Mouse (Mus musculus): ENCODE data around the gene Zfp445. TPM values are rescaled to one million over a fixed set of nuclear protein-coding genes. Genes with fewer than 3 reads are reported as not detected.

Gene Zfp445
- 70.8 and 71.3 TPM in 2 replicates for polyA plus RNA-seq (2015; fragmentation: Nextera tagmentation; extraction: Ambion mirVana)

GRCm38 (mm10) chr9:122865697-122866166 is at the start of gene Zfp445:
Gene Zfp445 (minus strand): TSS chr9:122866006.
- peak within 1 kb of the TSS; percentile 73 for H3K4me2 ChIP-seq
- under 1% methylated on average over 34 of the region's 34 CpGs for whole genome bisulfite sequencing
- H3K9me3 ChIP-seq (replicated peaks) = peaks cover 19% of the 10 kb centered on the region; the same call in 1 of the 2 replicates
- H3K4me1 ChIP-seq = peaks cover 14% of the 10 kb centered on the region
- ATAC-seq (replicated peaks; ENCODE audit: low FRiP score) = peak; percentile 93
- peak within 1 kb of the TSS; percentile 86 for H3K27ac ChIP-seq
- H3K4me3 ChIP-seq (replicated peaks) = peak within 1 kb of the TSS; percentile 88
- no peaks in the 10 kb centered on the region for H3K27me3 ChIP-seq
- H3K36me3 ChIP-seq = peaks cover 24% of the 10 kb centered on the region
- peak within 1 kb of the TSS; percentile 89 for H3K9ac ChIP-seq

- Histone ChIP-seq H3K27me3 (no peaks in the 10 kb centered on the region), H3K4me2 (peak overlapping the region; percentile 85), H3K9me3 (replicated peaks) (0 out of 2 replicates have a peak, but pooled peaks cover 4% of the 10 kb centered on the region), H3K36me3 (peaks cover 11% of the 10 kb centered on the region), H3K4me3 (replicated peaks) (peak overlapping the region; percentile 70), H3K27ac (no peak overlapping the region), H3K9ac (peak overlapping the region; percentile 76), H3K4me1 (peaks cover 10% of the 10 kb centered on the region)
- WGBS = 13% methylated on average over 32 of the region's 32 CpGs
- ATAC-seq (replicated peaks; ENCODE audit: low FRiP score) = peak; percentile 99
Observed at GRCm38 (mm10) chr9:122902717-122903535, 37.1 kb upstream of the Zfp445 start.

- H3K4me2 ChIP-seq = no peak overlapping the region
- no peak overlapping the region for H3K27ac ChIP-seq
- peaks cover 3% of the 10 kb centered on the region for H3K36me3 ChIP-seq
- H3K27me3 ChIP-seq = no peaks in the 10 kb centered on the region
- 0 out of 2 replicates have a peak, but pooled peaks cover under 1% of the 10 kb centered on the region for H3K9me3 ChIP-seq (replicated peaks)
- no peak overlapping the region for H3K9ac ChIP-seq
- WGBS = 99% methylated on average over 2 of the region's 2 CpGs
- peaks cover 10% of the 10 kb centered on the region for H3K4me1 ChIP-seq
- no peak overlapping the region for H3K4me3 ChIP-seq (replicated peaks)
- ATAC-seq (replicated peaks; ENCODE audit: low FRiP score) = no peak
Observed at GRCm38 (mm10) chr9:122901047-122901446, 35.2 kb upstream of the Zfp445 start.

- WGBS = 6% methylated on average over 54 of the region's 54 CpGs
- ATAC-seq (replicated peaks; ENCODE audit: low FRiP score) = peak; percentile 90
Observed at GRCm38 (mm10) chr9:122886372-122887179, 20.8 kb upstream of the Zfp445 start.

GRCm38 (mm10) chr9:122885385-122885784 is 19.6 kb upstream of the Zfp445 start, which contains the start of gene Zkscan7:
Gene Zkscan7 (plus strand): TSS chr9:122885685.
- Histone ChIP-seq H3K27me3 (no peaks in the 10 kb centered on the region), H3K4me2 (peak within 1 kb of the TSS; percentile 87), H3K36me3 (peaks cover 6% of the 10 kb centered on the region; the same call in 1 of the 2 replicates), H3K4me3 (replicated peaks) (peak within 1 kb of the TSS; percentile 83), H3K4me1 (0 out of 2 replicates have a peak, but pooled peaks cover 5% of the 10 kb centered on the region), H3K9me3 (replicated peaks) (no peaks in the 10 kb centered on the region), H3K9ac (no peak within 1 kb of the TSS; the same call in 1 of the 2 replicates), H3K27ac (no peak within 1 kb of the TSS)
- ATAC-seq (replicated peaks; ENCODE audit: low FRiP score) = no peak
- 85% methylated on average over 3 of the region's 3 CpGs for WGBS

More at GRCm38 (mm10) chr9:122886372-122887179, 20.8 kb upstream of the Zfp445 start:
- Histone ChIP-seq H3K9ac (peak overlapping the region; percentile 78), H3K36me3 (peaks cover 11% of the 10 kb centered on the region), H3K4me2 (peak overlapping the region; percentile 87), H3K4me1 (0 out of 2 replicates have a peak, but pooled peaks cover 5% of the 10 kb centered on the region), H3K4me3 (replicated peaks) (peak overlapping the region; percentile 83), H3K27ac (peak overlapping the region; percentile 39; the same call in 1 of the 2 replicates), H3K27me3 (no peaks in the 10 kb centered on the region), H3K9me3 (replicated peaks) (no peaks in the 10 kb centered on the region)

GRCm38 (mm10) chr9:122875145-122875544 is 9.3 kb upstream of the Zfp445 start:
- no peak overlapping the region for H3K4me3 ChIP-seq (replicated peaks)
- no peak overlapping the region for H3K27ac ChIP-seq
- H3K27me3 ChIP-seq = no peaks in the 10 kb centered on the region
- ATAC-seq (replicated peaks; ENCODE audit: low FRiP score) = no peak
- H3K4me1 ChIP-seq = no peaks in the 10 kb centered on the region
- WGBS = 93% methylated on average over 2 of the region's 2 CpGs
- H3K4me2 ChIP-seq = no peak overlapping the region
- no peaks in the 10 kb centered on the region for H3K36me3 ChIP-seq
- H3K9me3 ChIP-seq (replicated peaks) = no peaks in the 10 kb centered on the region
- H3K9ac ChIP-seq = no peak overlapping the region

GRCm38 (mm10) chr9:122874653-122875052 is 8.8 kb upstream of the Zfp445 start:
- H3K9ac ChIP-seq = no peak overlapping the region
- H3K27ac ChIP-seq = no peak overlapping the region
- no peak for ATAC-seq (replicated peaks; ENCODE audit: low FRiP score)
- no peaks in the 10 kb centered on the region for H3K4me1 ChIP-seq
- 80% methylated on average over 1 of the region's 1 CpGs for WGBS
- H3K36me3 ChIP-seq = no peaks in the 10 kb centered on the region
- no peak overlapping the region for H3K4me3 ChIP-seq (replicated peaks)
- no peak overlapping the region for H3K4me2 ChIP-seq
- no peaks in the 10 kb centered on the region for H3K9me3 ChIP-seq (replicated peaks)
- no peaks in the 10 kb centered on the region for H3K27me3 ChIP-seq

GRCm38 (mm10) chr9:122872595-122872994 is 6.8 kb upstream of the Zfp445 start:
- ATAC-seq (replicated peaks; ENCODE audit: low FRiP score) = no peak
- H3K9me3 ChIP-seq (replicated peaks) = no peaks in the 10 kb centered on the region
- 86% methylated on average over 4 of the region's 4 CpGs for WGBS

GRCm38 (mm10) chr9:122866192-122866591 is 386 bp upstream of the Zfp445 start:
- WGBS = 85% methylated on average over 4 of the region's 4 CpGs
- H3K27me3 ChIP-seq = no peaks in the 10 kb centered on the region
- peaks cover 15% of the 10 kb centered on the region; the same call in 1 of the 2 replicates for H3K9me3 ChIP-seq (replicated peaks)
- ATAC-seq (replicated peaks; ENCODE audit: low FRiP score) = peak; percentile 22
- H3K4me3 ChIP-seq (replicated peaks) = peak overlapping the region; percentile 88
- no peak overlapping the region for H3K27ac ChIP-seq
- peaks cover 19% of the 10 kb centered on the region for H3K36me3 ChIP-seq
- H3K4me1 ChIP-seq = peaks cover 14% of the 10 kb centered on the region
- H3K4me2 ChIP-seq = peak overlapping the region; percentile 73
- H3K9ac ChIP-seq = peak overlapping the region; percentile 89; the same call in 1 of the 2 replicates

More at GRCm38 (mm10) chr9:122872595-122872994, 6.8 kb upstream of the Zfp445 start:
- H3K4me3 ChIP-seq (replicated peaks) = no peak overlapping the region
- no peaks in the 10 kb centered on the region for H3K4me1 ChIP-seq
- no peaks in the 10 kb centered on the region for H3K27me3 ChIP-seq
- H3K9ac ChIP-seq = no peak overlapping the region
- no peak overlapping the region for H3K27ac ChIP-seq
- H3K4me2 ChIP-seq = no peak overlapping the region
- H3K36me3 ChIP-seq = no peaks in the 10 kb centered on the region

- Histone ChIP-seq H3K4me1 (peaks cover 14% of the 10 kb centered on the region), H3K9me3 (replicated peaks) (peaks cover 28% of the 10 kb centered on the region), H3K27me3 (no peaks in the 10 kb centered on the region), H3K4me3 (replicated peaks) (peak overlapping the region; percentile 88), H3K9ac (peak overlapping the region; percentile 89), H3K4me2 (peak overlapping the region; percentile 73), H3K36me3 (peaks cover 33% of the 10 kb centered on the region), H3K27ac (no peak overlapping the region)
- no peak for ATAC-seq (replicated peaks; ENCODE audit: low FRiP score)
- WGBS = 64% methylated on average over 3 of the region's 3 CpGs
Observed at GRCm38 (mm10) chr9:122864848-122865247, 958 bp downstream of the Zfp445 start.

GRCm38 (mm10) chr9:122863731-122864130 is 2.1 kb downstream of the Zfp445 start:
- WGBS = 84% methylated on average over 2 of the region's 2 CpGs
- H3K4me3 ChIP-seq (replicated peaks) = no peak overlapping the region
- no peak overlapping the region for H3K9ac ChIP-seq
- H3K36me3 ChIP-seq = peaks cover 44% of the 10 kb centered on the region
- peaks cover 38% of the 10 kb centered on the region for H3K9me3 ChIP-seq (replicated peaks)
- no peak overlapping the region for H3K27ac ChIP-seq
- no peak for ATAC-seq (replicated peaks; ENCODE audit: low FRiP score)
- no peaks in the 10 kb centered on the region for H3K27me3 ChIP-seq
- no peak overlapping the region for H3K4me2 ChIP-seq
- peaks cover 14% of the 10 kb centered on the region for H3K4me1 ChIP-seq

All from kidney, embryonic 15.5 days (tissue).